Comparison of ENCODE assay signal across 15 mouse cellular contexts in genomic region chr4:132121674-132122073, GRCm38 (mm10). TPM values are rescaled to one million over a fixed set of nuclear protein-coding genes. Genes with fewer than 3 reads are reported as not detected.
DNase-seq lines count a peak whose midpoint lies in the region; ATAC-seq and TF ChIP-seq lines count a peak whose summit lies in the region.
"Had no signal": no experiment of that assay in that cellular context is flagged by ENCODE, and none has a peak within 500 bp of the region (broad histone marks: within the 10 kb centered on the region; RNA-seq: fewer than 3 reads in every experiment).

No protein-coding gene starts in this region.

- no peaks in the 10 kb centered on the region for H3K9me3 ChIP-seq in hindbrain, embryonic 16.5 days (ENCODE audit: control insufficient read depth, low read length)
- H3K9me3 ChIP-seq: embryonic facial prominence, embryonic 12.5 days; forebrain, embryonic 12.5 days; heart, embryonic 13.5 days; hindbrain, embryonic 13.5 days; liver, embryonic 15.5 days had no signal

- no peak overlapping the region for H3K27ac ChIP-seq in left cerebral cortex, adult 2 months
- no peak overlapping the region for H3K27ac ChIP-seq in bone marrow macrophage, adult 2 months (ENCODE audit: insufficient read depth, low read depth, low read length)
- no peak overlapping the region for H3K27ac ChIP-seq in hindbrain, embryonic 16.5 days (ENCODE audit: low read depth, low read length)
- H3K27ac ChIP-seq: embryonic facial prominence, embryonic 12.5 days; forebrain, embryonic 12.5 days; heart, embryonic 13.5 days; hindbrain, embryonic 13.5 days; liver, embryonic 15.5 days had no signal

- no peaks in the 10 kb centered on the region for H3K27me3 ChIP-seq in hindbrain, embryonic 16.5 days (replicated peaks; ENCODE audit: control insufficient read depth, insufficient read depth, low read length)
- H3K27me3 ChIP-seq: embryonic facial prominence, embryonic 12.5 days had no signal

- DNase-seq in CD4-positive, CD25-positive, alpha-beta regulatory T cell, adult 2 months (ENCODE audit: low read depth, low spot score), result peak; percentile 13
- DNase-seq in left cerebral cortex, adult 2 months (ENCODE audit: extremely low spot score in 1 of 2, low spot score in 2 of 2), result no peak
- no peak for DNase-seq in left cerebral cortex, postnatal 10 days (ENCODE audit: extremely low spot score in 1 of 2, low spot score in 2 of 2)
- peak; percentile 14 for DNase-seq in 416B (ENCODE audit: low read depth)
- DNase-seq in urinary bladder, postnatal 10 days (ENCODE audit: low spot score), result no peak
- DNase-seq: cerebellum, adult 2 months; gastrocnemius, postnatal 10 days had no signal

- ATAC-seq in CD4-positive, CD25-positive, alpha-beta regulatory T cell, adult 4 months, result no peak
- no peak for ATAC-seq in hindbrain, embryonic 16.5 days

- WGBS in hindbrain, embryonic 16.5 days, result 83% methylated on average over 5 of the region's 5 CpGs

- H3K4me3 ChIP-seq in left cerebral cortex, adult 2 months, result no peak overlapping the region
- no peak overlapping the region for H3K4me3 ChIP-seq in bone marrow macrophage, adult 2 months (ENCODE audit: insufficient read depth, low read length)
- no peak overlapping the region for H3K4me3 ChIP-seq in hindbrain, embryonic 16.5 days (ENCODE audit: low read length)
- H3K4me3 ChIP-seq: embryonic facial prominence, embryonic 12.5 days; forebrain, embryonic 12.5 days; heart, embryonic 13.5 days; hindbrain, embryonic 13.5 days; liver, embryonic 15.5 days had no signal

- intact Hi-C loops in left cerebral cortex, adult 2 months (cut with DNase I), result no loop called here
- intact Hi-C loops in left cerebral cortex, postnatal 10 days (cut with DNase I), result no loop called here

- TF ChIP-seq POLR2A in bone marrow macrophage, adult 2 months (IDR thresholded peaks at IDR 0.05; ENCODE audit: borderline replicate concordance, low read depth, low read length), result no peak

- H3K9ac ChIP-seq in hindbrain, embryonic 16.5 days (ENCODE audit: low read depth, low read length), result no peak overlapping the region
- H3K9ac ChIP-seq: embryonic facial prominence, embryonic 12.5 days; forebrain, embryonic 12.5 days; heart, embryonic 13.5 days; hindbrain, embryonic 13.5 days; liver, embryonic 15.5 days had no signal

- H3K36me3 ChIP-seq in hindbrain, embryonic 16.5 days (ENCODE audit: control insufficient read depth, insufficient read depth, low read length), result no peaks in the 10 kb centered on the region
- H3K36me3 ChIP-seq: embryonic facial prominence, embryonic 12.5 days; forebrain, embryonic 12.5 days; heart, embryonic 13.5 days; hindbrain, embryonic 13.5 days; liver, embryonic 15.5 days had no signal

- no peaks in the 10 kb centered on the region for H3K4me1 ChIP-seq in bone marrow macrophage, adult 2 months (ENCODE audit: control insufficient read depth, insufficient read depth, low read length)
- no peaks in the 10 kb centered on the region for H3K4me1 ChIP-seq in hindbrain, embryonic 16.5 days (ENCODE audit: control insufficient read depth, insufficient read depth, low read depth, low read length)
- H3K4me1 ChIP-seq: embryonic facial prominence, embryonic 12.5 days; forebrain, embryonic 12.5 days; liver, embryonic 15.5 days had no signal

- no peak overlapping the region for H3K4me2 ChIP-seq in hindbrain, embryonic 16.5 days (ENCODE audit: low read length)
- H3K4me2 ChIP-seq: embryonic facial prominence, embryonic 12.5 days; forebrain, embryonic 12.5 days; heart, embryonic 13.5 days; hindbrain, embryonic 13.5 days; liver, embryonic 15.5 days had no signal

- TF ChIP-seq CTCF in left cerebral cortex, adult 2 months (IDR thresholded peaks at IDR 0.05), result peak; percentile 24
- TF ChIP-seq CTCF in bone marrow macrophage, adult 2 months (IDR thresholded peaks at IDR 0.05; ENCODE audit: low read depth, low read length), result peak; percentile 68

RNA-seq across cellular contexts. Expression of gene Oprd1, which starts 22.6 kb away (rescaled TPM):
- not detected for polyA plus RNA-seq in CD4-positive, CD25-positive, alpha-beta regulatory T cell, adult 4 months (2017; shearing (Covaris generic))
- 10 to 100 TPM; 17.9 to 21.1 TPM for total RNA-seq in left cerebral cortex, adult 2 months (2021)
- total RNA-seq in left cerebral cortex, postnatal 10 days (2021), result 1 to 10 TPM; 7.7 to 8.0 TPM
- polyA plus RNA-seq in bone marrow macrophage, adult 2 months (2012; ENCODE audit: insufficient read depth, insufficient read length, missing spikeins), result not detected in 2 replicates
- polyA plus RNA-seq in hindbrain, embryonic 16.5 days (2015; fragmentation: Nextera tagmentation; extraction: Ambion mirVana), result 0.86 and 1.4 TPM in 2 replicates
- total RNA-seq: gastrocnemius, postnatal 10 days had no signal
- polyA plus RNA-seq: liver, embryonic 15.5 days had no signal

RNA-seq across cellular contexts. Expression of gene Epb41, which starts 46.6 kb away (rescaled TPM):
- polyA plus RNA-seq in CD4-positive, CD25-positive, alpha-beta regulatory T cell, adult 4 months (2017; shearing (Covaris generic)), result 10 to 100 TPM; 32.3 to 35.4 TPM
- total RNA-seq in left cerebral cortex, adult 2 months (2021), result 10 to 100 TPM; 40.7 to 41.7 TPM
- 10 to 100 TPM; 28.9 to 31.9 TPM for total RNA-seq in left cerebral cortex, postnatal 10 days (2021)
- 79.8 and 84.7 TPM in 2 replicates for polyA plus RNA-seq in bone marrow macrophage, adult 2 months (2012; ENCODE audit: insufficient read depth, insufficient read length, missing spikeins)
- 43.1 and 60.9 TPM in 2 replicates for polyA plus RNA-seq in hindbrain, embryonic 16.5 days (2015; fragmentation: Nextera tagmentation; extraction: Ambion mirVana)

RNA-seq across cellular contexts. Expression of gene Gm10300, which starts 47.2 kb away (rescaled TPM):
- not detected for polyA plus RNA-seq in CD4-positive, CD25-positive, alpha-beta regulatory T cell, adult 4 months (2017; shearing (Covaris generic))
- not detected for total RNA-seq in left cerebral cortex, adult 2 months (2021)
- under 1 TPM in 1 of 2 experiments, not detected in 1; 0.15 TPM for total RNA-seq in left cerebral cortex, postnatal 10 days (2021)
- polyA plus RNA-seq in bone marrow macrophage, adult 2 months (2012; ENCODE audit: insufficient read depth, insufficient read length, missing spikeins), result 0.24 TPM in 1 of 2 replicates, not detected in the other
- 0.09 TPM in 1 of 2 replicates, not detected in the other for polyA plus RNA-seq in hindbrain, embryonic 16.5 days (2015; fragmentation: Nextera tagmentation; extraction: Ambion mirVana)
- polyA plus RNA-seq: embryonic facial prominence, embryonic 12.5 days; hindbrain, embryonic 13.5 days had no signal

Comparison
In these comparisons a context has a peak if more than half of its experiments do, and no peak if none do; other contexts are left out.
1. DNase-seq: peak in CD4-positive, CD25-positive, alpha-beta regulatory T cell, adult 2 months (single experiment) and 416B (single experiment); none in left cerebral cortex, adult 2 months (0 of 2), left cerebral cortex, postnatal 10 days (0 of 2) and urinary bladder, postnatal 10 days (single experiment).